Mouse (Mus musculus) left cerebral cortex, postnatal 25 days (tissue): ENCODE results near the gene Sez6. TPM values are rescaled to one million over a fixed set of nuclear protein-coding genes. Genes with fewer than 3 reads are reported as not detected.

Experiments used
- DNase-seq, 2 experiments: peaks; one replicate each; pipeline ENCODE4 v3.0.0; 2022; ENCODE audit warnings: low spot score in 2 of 2, mixed read lengths in 1 of 2
- intact Hi-C: fragments of 180-260 bp; cut with DNase I; formaldehyde crosslinking; loops from one replicate; pipeline ENCODE4 v1.15.1; 2025
- total RNA-seq, 2 experiments: library from RNA; stranded (reverse); gene quantifications; 2 replicates each; pipeline ENCODE4 v1.2.3; 2021

Gene Sez6
- total RNA-seq, 2 experiments from 2014 or later, result 145 to 168 TPM

GRCm38 (mm10) chr11:77970718-77971117, 40.1 kb downstream of the Sez6 start:
- intact Hi-C loops, result no loop called here
- DNase-seq, result no peak

- DNase-seq, result no peak
- intact Hi-C loops, result no loop called here
These were observed 42.9 kb downstream of the Sez6 start for GRCm38 (mm10) chr11:77973520-77973919.

- intact Hi-C loops, result no loop called here
These were observed 43.7 kb downstream of the Sez6 start for GRCm38 (mm10) chr11:77974325-77974724.

GRCm38 (mm10) chr11:77975873-77976272, 45.3 kb downstream of the Sez6 start:
- intact Hi-C loops, result no loop called here
- no peak for DNase-seq

More at GRCm38 (mm10) chr11:77974325-77974724, 43.7 kb downstream of the Sez6 start:
- DNase-seq, result no peak

GRCm38 (mm10) chr11:77978161-77978560, 47.6 kb downstream of the Sez6 start:
- intact Hi-C loops, result no loop called here
- no peak for DNase-seq

GRCm38 (mm10) chr11:77979221-77979809, 48.7 kb downstream of the Sez6 start:
- intact Hi-C loops, result no loop called here
- no peak for DNase-seq

- peak; percentile 59 to 66 for DNase-seq
- intact Hi-C loops, result loop anchor here (2.0 kb wide), 1 partner anchor 198 kb away; no protein-coding TSS in a partner anchor
These were observed 49.9 kb downstream of the Sez6 start for GRCm38 (mm10) chr11:77980281-77981204.

- DNase-seq, result peak; percentile 96 to 100
- intact Hi-C loops, result loop anchor here (2.0 kb wide), 1 partner anchor 197 kb away; no protein-coding TSS in a partner anchor
These were observed 51.2 kb downstream of the Sez6 start for GRCm38 (mm10) chr11:77981609-77982440.

- peak; percentile 100 for DNase-seq
- intact Hi-C loops, result no loop called here
These were observed 51.9 kb downstream of the Sez6 start, which contains the start of gene Phf12 for GRCm38 (mm10) chr11:77982441-77982905. Gene Phf12 (plus strand): TSS chr11:77982754.

GRCm38 (mm10) chr11:77983191-77983936, 52.8 kb downstream of the Sez6 start:
- intact Hi-C loops, result no loop called here
- peak; percentile 47 to 64 for DNase-seq

GRCm38 (mm10) chr11:77983937-77984835, 53.6 kb downstream of the Sez6 start:
- intact Hi-C loops, result no loop called here
- DNase-seq, result peak; percentile 68 to 69

GRCm38 (mm10) chr11:77984836-77985231, 54.2 kb downstream of the Sez6 start:
- DNase-seq, result peak; percentile 55 to 60
- intact Hi-C loops, result no loop called here

GRCm38 (mm10) chr11:77985541-77986065, 55.0 kb downstream of the Sez6 start:
- intact Hi-C loops, result no loop called here
- DNase-seq, result no peak

GRCm38 (mm10) chr11:77989071-77989690, 58.6 kb downstream of the Sez6 start:
- intact Hi-C loops, result no loop called here
- peak; percentile 45 to 85 for DNase-seq

GRCm38 (mm10) chr11:77995556-77995955, 65.0 kb downstream of the Sez6 start:
- intact Hi-C loops, result no loop called here
- no peak for DNase-seq

- intact Hi-C loops, result no loop called here
- DNase-seq, result no peak
These were observed 75.8 kb downstream of the Sez6 start for GRCm38 (mm10) chr11:78006446-78006845.

- peak; percentile 75 to 76 for DNase-seq
- intact Hi-C loops, result loop anchor here (2.0 kb wide), 1 partner anchor 159 kb away; no protein-coding TSS in a partner anchor
These were observed 89.1 kb downstream of the Sez6 start for GRCm38 (mm10) chr11:78019676-78020075.
